Mouse (Mus musculus) spleen, embryonic (tissue): ENCODE results near the gene Tmbim1.
"Not testable (repeated sequence)": the region's sequence is repeated elsewhere in the genome, so short reads cannot be mapped to it uniquely, and the experiment has no call there.

Source experiments
- CTCF ChIA-PET: fragments of 350-600 bp; sonication (Branson Sonifier 250); formaldehyde crosslinking; loops from one replicate; lab custom pipeline; 2022; lab: Charles Lee

The Tmbim1 gene

DNA sequence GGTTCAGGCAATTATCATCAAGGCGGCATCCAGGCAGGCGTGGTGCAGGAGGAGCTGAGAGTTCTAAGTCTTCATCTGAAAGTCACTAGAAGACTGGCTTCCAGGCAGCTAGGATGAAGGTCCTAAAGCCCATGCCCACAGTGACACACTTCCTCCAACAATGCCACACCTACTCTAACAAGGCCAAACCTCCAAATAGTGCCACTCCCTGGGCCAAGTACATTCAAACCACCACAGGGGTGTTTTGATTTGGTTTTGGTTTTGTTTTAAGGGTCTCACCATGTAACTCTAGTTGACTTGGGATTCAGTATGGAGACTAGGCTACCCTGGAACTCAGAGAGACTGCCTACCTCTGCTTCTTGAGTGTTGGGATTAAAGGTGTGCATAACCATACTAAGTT is at the start of gene Tmbim1:
Tmbim1 (minus strand) TSS at position 101 of the 400 bp plus-strand sequence.
- CTCF ChIA-PET, result no interaction called here

DNA sequence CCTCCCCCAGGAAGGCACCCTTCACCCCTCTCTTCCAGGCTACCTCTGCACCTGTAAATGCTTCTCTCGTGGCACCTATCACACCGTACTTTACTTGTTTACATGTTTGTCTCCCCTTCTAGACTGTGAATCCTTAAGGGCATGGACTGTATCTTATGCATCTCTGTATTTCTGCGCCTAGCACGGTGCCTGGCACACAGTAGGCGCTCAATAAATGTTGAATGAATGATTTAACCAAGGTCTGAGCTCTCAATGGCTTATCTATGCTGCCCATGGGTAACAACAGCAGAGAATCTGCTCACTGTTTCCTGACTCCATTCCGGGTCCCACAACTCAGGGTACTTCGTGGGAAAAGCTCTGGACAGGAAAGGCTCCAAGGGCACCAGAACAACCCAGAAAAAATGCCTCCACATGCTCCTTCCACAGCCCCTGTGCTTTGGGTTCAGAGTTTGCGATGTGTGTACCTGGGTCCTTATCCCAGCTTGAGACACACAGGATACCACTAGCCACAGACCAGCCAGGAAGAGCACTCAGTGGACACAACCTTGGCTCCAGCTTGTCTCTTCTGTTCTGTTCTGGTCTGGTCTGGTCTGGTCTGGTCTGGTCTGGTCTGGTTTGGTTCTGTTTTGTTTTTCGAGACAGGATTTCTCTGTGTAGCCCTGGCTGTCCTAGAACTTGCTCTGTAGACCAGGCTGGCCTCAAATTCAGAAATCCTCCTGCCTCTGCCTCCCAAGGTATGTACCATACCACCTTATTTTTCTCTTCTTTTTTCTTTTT is 48.2 kb upstream of the Tmbim1 start:
- CTCF ChIA-PET, result interaction anchor here (0.7 kb wide), 1 partner anchor 20 kb away, joined by 3 read pairs; no protein-coding TSS in a partner anchor

- CTCF ChIA-PET, result interaction anchor here (0.7 kb wide), 1 partner anchor 19 kb away, joined by 3 read pairs; no protein-coding TSS in a partner anchor
These were observed 47.2 kb upstream of the Tmbim1 start for GRCm38 (mm10) chr1:74352532-74353096.

- CTCF ChIA-PET, result no interaction called here
These were observed 45.9 kb upstream of the Tmbim1 start for GRCm38 (mm10) chr1:74351185-74351769.

DNA sequence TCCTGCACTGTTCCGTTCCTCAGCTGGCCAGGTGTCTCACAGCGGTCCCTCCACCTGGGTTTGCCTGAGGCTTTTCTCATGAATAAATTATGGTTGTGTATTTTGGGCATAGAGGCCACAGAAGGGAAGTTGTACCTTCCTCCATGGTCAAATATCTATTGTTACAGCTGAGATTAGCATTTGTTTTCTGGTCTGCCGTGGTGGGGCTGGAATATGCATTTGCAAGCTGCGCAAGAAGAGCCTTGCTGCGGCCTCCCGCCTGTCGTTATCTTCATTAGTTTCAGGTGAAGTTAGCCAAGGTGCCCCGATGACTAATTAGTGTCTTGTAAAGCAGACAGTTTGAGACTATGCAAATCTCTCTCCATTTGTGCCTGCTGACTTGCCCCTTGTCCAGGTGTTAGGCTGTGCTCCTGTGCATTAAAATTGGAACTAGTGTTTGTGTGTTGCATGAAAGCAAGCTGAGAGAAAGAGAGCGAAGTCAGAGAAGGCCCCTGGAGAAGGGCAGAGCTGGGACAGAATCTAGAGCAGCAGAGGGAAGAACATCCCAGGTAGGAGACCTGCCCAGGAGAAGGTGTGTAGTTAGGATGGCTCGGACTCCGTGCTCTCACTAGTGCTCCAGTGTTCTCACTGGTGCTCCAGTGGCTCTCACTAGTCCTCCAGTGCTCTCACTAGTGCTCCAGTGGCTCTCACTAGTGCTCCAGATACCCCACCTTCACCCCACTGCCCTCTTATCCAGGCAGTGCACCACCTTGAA is 38.9 kb upstream of the Tmbim1 start:
- CTCF ChIA-PET, result no interaction called here

DNA sequence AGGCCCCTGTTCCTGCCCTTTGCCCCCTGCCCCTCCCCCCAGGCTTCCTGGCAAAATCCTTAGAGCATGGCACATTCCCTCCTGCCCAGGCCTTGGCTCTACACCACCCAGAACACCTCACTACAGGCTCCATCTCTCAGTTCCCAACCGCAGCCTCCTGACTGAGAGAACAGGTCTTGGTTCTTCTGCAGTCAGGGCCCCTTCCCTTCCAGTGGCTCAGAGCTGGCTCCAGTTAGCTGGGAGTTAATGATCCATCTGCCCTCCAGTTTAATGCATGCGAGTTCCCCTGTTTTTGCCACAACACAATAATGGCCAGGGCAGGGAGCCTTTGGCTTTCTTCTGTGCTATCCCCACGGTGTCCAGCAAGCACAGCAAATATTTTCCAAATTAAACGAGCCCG is 37.7 kb upstream of the Tmbim1 start:
- CTCF ChIA-PET, result no interaction called here

GRCm38 (mm10) chr1:74342308-74342707 is 36.9 kb upstream of the Tmbim1 start:
- CTCF ChIA-PET, result no interaction called here

DNA sequence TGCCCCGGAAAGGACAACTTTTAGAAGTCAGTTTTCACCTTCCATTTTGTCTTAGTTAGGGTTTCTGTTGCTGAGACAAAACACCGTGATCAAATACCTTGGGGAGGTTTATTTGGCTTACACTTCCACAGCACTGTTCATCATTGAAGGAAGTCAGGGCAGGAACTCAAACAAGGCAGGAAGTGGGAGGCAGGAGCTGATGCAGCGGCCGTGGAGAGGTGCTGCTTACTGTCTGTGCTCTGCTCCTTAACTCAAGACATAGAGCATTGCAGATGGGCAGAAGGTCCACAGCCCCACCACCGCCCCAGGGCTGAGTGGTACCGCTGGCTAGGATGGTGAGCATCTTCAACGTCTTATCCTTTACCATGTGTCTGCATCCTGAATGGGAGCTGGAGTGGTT is 36.5 kb upstream of the Tmbim1 start:
- CTCF ChIA-PET, result no interaction called here

GRCm38 (mm10) chr1:74340992-74341391 is 35.6 kb upstream of the Tmbim1 start:
- CTCF ChIA-PET, result not testable (repeated sequence)

DNA sequence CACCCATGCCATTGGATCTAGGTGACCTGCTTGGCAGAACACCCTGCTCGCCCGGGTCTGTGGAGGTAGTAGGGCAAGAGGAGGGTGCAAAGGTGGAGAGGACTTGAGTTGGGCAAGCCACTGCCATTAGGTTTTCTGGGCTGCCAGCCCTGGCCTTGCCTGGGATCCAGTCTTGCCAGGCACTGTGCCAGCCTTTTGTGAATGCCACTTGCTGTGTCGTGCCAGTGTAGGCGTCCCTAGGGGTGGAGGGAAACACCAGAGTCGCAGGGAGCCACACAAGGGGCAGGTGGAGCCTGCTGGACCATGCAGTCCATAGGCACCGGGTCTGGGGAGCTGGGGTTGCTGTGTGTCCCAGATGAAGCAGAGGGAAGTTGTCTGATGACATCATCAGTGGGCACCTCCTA is 34.9 kb upstream of the Tmbim1 start:
- CTCF ChIA-PET, result no interaction called here

GRCm38 (mm10) chr1:74339917-74340316 is 34.5 kb upstream of the Tmbim1 start:
- CTCF ChIA-PET, result no interaction called here

DNA sequence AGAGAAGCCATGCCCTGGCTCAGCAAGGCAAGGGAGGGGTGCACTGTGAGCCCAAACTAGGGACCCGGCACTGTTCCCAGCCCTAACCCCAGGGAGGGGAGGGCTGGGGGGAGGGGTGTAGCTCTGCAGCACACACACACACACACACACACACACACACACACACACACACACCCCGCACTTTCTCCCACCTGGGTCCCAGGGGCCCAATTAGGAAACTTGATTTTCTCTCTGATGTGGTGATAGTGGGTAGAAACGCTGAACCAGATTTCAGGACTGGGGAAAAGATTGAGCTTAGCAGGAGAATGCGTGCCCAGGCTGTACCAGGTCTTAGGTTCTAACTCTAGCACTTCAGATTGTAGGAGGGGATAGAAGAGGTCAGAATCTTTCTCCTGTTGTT is 33.2 kb upstream of the Tmbim1 start:
- CTCF ChIA-PET, result interaction anchor here (0.6 kb wide), 1 partner anchor 1374 kb away, joined by 3 read pairs; no protein-coding TSS in a partner anchor

GRCm38 (mm10) chr1:74338013-74338412 is 32.6 kb upstream of the Tmbim1 start:
- CTCF ChIA-PET, result interaction anchor here (0.6 kb wide), 1 partner anchor 1373 kb away, joined by 3 read pairs; no protein-coding TSS in a partner anchor

- CTCF ChIA-PET, result no interaction called here
These were observed 31.9 kb upstream of the Tmbim1 start for GRCm38 (mm10) chr1:74337241-74337771.

GRCm38 (mm10) chr1:74335436-74336170 is 30.2 kb upstream of the Tmbim1 start:
- CTCF ChIA-PET, result interaction anchor here (0.6 kb wide), 1 partner anchor 10 kb away, joined by 3 read pairs; no protein-coding TSS in a partner anchor

DNA sequence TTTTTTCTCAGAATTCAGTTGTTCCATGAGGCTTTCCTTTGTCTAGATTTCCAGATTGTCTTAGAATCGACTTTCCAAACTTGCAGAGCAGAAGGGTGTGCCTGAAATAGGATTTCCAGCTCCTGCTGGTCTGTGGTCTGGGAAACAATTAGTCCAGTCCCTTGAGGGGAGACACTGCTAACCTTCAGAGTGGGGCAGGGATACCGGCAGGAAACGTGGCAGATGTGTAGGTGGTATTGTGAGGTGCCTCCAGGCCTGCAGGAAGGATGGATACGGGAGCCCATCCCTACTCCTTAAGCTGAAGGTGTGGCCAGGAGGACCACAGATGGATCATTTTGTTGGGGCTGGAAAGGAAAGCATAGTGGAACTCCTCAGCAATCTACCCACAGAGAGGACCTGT is 29.6 kb upstream of the Tmbim1 start:
- CTCF ChIA-PET, result interaction anchor here (0.6 kb wide), 1 partner anchor 9 kb away, joined by 3 read pairs; no protein-coding TSS in a partner anchor

DNA sequence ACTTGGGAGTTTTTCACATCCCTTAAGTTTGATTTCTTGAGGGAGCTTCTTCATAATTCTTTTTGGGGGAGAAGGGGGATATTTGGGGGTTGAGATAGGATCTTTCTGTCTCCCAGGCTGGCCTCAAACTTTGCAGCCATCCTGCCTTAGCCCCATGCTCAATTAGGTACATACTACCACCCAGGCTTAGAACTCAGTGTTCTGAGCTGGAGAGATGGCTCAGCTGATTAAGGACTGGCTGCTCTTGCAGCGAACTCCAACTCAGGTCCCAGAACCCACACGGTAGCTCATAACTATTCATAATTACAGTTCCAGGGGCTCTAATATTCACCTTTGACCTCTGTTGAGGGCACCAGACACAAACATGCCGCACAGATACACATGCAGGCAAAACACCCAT is 29.2 kb upstream of the Tmbim1 start:
- CTCF ChIA-PET, result interaction anchor here (0.7 to 1.3 kb wide), 4 partner anchors 23 to 191 kb away, joined by 3 to 6 read pairs (median 4); no protein-coding TSS in a partner anchor

- CTCF ChIA-PET, result interaction anchor here (0.6 to 0.7 kb wide), 2 partner anchors 20 to 55 kb away, joined by 3 read pairs; no protein-coding TSS in a partner anchor
These were observed 27.5 kb upstream of the Tmbim1 start for GRCm38 (mm10) chr1:74332930-74333329.

- CTCF ChIA-PET, result interaction anchor here (0.6 kb wide), 1 partner anchor 15 kb away, joined by 3 read pairs; no protein-coding TSS in a partner anchor
These were observed 26.9 kb upstream of the Tmbim1 start for GRCm38 (mm10) chr1:74332241-74332763.

GRCm38 (mm10) chr1:74331046-74331681 is 25.7 kb upstream of the Tmbim1 start:
- CTCF ChIA-PET, result no interaction called here
